Mouse (Mus musculus) kidney, adult 9 months (tissue): ENCODE results near the gene Gm28897.
"Not testable (repeated sequence)": the region's sequence is repeated elsewhere in the genome, so short reads cannot be mapped to it uniquely, and the experiment has no call there.

Experiments used
- DNase-seq: peaks from one replicate; pipeline ENCODE4 v3.0.0; 2022

The Gm28897 gene

GRCm38 (mm10) chrY:80926695-80927094, at the start of gene Gm28897:
Gene Gm28897 (plus strand): TSS chrY:80926995.
- DNase-seq: not testable (repeated sequence)
